Mouse (Mus musculus) testis, postnatal 10 days (tissue): ENCODE data around the gene H2-M10.2.
A peak's percentile ranks its signal among the peaks of the same experiment; 100 is the strongest.

Source experiments
- DNase-seq: peaks from one replicate; pipeline ENCODE4 v3.0.0; 2021; ENCODE audit warnings: low spot score

The H2-M10.2 gene

DNA sequence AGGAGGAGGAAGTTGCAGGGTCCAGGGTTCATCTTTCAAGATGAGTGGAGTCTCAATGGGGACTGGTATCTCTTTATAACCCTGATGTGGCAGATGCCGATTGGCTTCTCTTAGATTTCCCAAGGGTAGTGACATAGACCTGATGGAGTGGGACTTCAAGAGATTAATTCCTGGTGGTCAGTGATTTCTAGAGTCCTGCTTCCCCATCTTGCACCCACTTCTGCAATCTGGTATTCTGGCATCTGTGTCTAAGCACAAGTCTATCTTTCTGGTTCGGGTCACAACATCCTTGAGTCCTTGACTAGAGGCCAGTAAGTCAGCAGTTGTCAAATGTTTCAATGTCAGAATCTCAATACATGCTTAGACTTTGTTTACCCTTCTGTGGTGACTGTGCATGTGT is at the start of gene H2-M10.2:
H2-M10.2 (minus strand) TSS at position 101 of the 400 bp plus-strand sequence.
- no peak for DNase-seq

DNA sequence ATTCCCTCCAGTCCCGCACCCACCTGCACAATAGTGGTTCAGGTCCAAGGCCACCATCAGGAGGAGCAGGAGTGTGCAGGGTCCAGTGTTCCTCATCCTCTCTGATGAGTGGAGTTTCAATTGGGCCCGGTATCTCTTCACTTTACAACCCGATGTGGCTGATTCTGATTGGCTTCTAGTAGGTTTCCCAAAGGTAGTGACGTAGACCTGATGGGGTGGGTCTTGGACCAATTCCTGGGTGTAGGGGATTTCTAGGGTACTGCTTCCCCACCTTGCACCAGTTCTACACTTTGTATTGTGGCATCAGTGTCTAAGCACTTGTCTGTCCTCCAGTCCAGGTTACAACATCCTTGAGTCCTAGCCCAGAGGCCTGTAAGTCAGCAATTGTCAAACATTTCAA is 39.8 kb upstream of the H2-M10.2 start, which contains the start of gene H2-M10.1:
H2-M10.1 (minus strand) TSS at position 101 of the 400 bp plus-strand sequence.
- DNase-seq: no peak

DNA sequence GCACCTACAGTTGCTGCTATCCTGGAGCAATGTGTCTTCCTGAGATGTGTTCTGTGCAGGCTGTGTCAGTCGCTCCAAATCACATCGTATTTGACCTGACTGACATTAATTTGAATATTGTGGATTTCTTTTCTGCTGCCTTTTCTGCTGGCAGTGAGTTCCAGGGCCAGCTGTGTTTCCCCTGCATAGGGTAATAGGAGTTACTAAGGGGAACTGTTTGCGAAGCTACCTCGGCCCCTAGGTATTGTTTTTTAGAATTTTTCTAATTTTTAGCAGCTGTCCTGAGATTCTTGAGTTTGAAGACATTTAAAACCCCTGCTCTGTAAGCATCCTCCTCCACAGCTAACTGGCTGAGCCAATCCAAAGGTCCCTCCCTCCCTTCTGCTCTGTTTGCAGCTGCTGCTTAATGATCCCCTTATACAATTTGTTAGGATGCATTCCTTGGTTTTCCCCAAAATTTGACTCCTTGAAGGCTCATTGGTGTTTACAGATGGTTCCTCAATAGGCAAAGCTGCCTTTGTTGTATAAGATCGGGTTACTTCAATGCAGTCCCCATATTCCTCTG is 29.5 kb upstream of the H2-M10.2 start:
- DNase-seq: no peak

DNA sequence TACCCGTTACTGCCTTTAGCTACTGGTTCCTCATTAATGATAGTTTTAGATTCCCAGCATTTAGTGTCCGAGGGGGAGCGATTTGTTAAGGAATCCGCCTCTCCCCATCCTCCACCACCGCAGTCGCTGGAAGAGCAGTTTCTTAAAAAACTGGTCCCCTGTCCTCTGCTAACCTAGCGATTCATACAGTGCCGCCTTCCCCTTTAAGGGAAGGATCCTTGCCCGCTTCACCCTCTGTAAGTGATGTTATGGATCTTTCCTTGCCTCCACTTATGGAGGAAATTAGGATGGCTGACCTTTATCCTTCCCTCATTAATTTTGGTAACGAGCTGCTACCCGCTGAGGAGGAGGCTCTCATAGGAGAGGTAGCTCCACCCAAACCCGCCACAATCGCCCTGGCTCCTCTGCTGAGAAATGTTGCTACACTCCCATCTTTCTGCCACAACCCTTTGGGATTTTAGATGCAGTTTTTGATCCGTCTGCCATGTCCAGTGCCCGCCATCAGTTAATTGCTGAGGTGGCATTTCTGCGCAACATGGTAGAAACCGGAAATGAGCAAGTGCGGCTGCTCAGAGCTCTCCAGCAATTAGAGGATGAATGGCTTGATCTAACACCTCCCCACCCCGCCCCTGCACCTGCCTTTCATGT is 28.9 kb upstream of the H2-M10.2 start:
- DNase-seq: peak; percentile 40

DNA sequence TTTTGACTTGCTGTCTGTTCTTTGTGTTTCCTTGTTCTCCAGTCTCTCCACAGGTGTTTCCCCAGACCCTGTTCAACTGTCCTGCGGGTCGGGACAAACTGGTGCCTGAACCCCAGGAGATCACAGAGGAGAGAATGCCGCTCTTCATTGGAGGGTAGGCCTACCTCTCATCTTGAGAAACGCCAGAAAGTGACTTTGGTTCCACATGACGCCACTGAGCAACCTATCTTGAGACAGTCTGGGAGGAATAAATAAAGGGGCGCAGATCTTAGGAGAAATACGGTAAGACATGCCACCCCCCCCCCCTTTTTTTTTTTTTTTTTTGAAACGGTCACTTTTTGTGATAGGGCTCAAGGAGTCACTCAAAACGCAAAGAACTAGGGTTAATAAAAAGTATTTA is 28.2 kb upstream of the H2-M10.2 start:
- DNase-seq: no peak

DNA sequence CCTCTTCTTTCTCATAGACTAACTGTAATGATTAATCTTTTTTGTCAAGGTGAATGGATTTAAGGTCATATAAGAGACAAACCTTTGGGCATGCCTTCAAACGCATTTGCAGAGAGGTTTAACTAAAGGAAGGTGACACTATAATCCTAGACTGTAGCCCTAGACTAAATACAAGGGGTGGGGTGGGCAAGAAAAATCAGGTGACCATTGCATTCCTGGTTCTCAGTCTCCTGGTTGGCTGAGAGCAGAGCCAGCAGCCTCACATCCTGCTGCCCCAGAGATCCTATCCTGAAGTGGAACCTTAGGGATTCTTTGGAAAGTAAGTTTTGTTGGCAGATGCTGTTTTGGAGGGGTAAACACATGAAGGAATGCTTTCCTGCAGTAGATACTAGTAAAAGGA is 23.0 kb upstream of the H2-M10.2 start:
- DNase-seq: no peak

DNA sequence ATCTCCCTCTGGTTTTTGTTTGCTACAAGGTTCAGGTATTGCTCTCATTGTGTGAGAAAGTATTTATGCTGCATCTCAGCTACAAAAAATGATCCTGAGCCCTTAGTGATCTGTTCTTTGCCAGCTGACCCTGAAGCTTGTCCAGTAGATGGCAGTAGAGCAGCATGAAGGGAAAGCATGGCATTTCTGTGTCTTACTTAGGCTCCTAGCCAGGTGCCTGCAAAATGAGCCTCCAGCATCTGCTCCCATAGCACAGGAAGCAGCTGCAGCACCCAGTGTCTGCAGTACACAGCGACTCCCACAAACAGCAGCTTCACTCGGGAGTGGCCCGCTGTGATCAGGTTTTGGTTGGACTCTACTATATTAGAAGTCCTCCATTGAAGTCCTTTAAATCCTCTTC is 22.6 kb upstream of the H2-M10.2 start:
- peak; percentile 71 for DNase-seq

DNA sequence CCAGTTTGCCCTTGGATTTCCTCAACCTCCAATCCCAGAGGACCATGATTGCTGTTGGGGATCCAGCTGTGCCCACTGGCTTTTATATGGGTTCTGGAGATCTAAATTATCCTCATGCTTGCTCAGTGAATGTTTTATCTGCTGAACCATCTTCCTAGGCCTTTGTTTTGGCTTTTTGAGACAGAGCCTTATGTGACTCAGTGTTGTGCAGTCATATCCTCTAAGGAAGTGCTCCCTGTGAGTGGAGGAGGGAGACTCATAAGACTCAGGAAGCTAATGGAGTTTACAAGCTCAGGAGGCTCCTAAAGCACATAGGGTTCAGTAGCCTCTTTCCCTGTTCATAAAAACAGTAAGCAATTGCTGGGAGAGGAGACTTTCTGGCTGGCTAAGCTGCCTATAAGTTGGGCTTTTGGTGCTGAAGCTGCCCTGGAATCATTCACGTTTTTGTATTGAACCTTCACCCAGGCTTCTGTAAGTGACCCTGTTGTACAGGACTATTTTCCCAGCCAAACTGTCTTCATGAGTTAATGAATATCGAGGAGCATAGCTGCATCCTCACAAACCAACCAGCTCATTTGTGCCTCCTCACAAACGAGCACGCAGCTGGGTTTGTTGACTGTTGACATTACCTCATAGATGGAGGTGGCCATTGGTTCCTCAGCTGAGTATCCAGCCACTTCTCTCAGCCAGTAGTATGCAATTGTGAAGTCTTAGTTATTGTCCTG is 4.6 kb downstream of the H2-M10.2 start:
- peak; percentile 7 for DNase-seq

DNA sequence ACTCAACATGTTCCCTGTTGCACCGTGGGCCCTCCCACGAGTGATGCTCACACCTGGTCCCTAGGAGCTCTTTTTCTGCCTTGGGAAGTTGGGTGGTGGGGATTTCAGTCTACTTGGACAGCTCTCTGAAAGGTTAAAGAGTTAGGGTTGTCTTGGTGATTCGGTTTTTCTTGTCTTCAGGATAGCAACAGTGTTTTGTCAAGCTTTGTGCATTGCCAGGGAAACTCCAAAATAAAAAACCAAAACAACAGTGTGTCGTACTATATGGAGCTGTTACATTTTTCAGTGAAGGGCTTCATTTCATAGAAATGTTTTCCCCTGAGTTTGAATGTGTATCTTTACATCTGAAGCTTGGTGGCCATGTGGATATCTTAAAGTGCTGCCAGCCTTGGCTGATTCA is 11.5 kb downstream of the H2-M10.2 start:
- DNase-seq: no peak

DNA sequence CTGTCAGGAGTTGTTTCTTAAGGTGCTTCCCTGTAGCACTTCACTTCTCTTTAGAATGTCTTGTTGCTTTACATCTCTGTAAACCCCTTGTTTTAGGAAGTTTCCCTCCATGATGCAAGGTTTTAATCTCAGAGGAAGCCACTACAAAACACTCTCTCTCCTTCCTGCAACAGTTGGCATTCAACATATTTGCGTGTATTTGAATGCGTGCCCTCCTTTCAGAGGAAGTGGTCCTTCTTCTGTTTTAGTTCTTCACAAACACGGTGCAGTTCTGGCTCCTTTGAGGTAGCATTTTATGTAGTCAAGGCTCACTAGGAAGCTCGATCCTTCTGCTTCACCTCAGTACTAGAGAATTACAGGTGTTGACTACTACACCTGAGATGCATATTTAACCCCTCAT is 12.5 kb downstream of the H2-M10.2 start:
- no peak for DNase-seq

DNA sequence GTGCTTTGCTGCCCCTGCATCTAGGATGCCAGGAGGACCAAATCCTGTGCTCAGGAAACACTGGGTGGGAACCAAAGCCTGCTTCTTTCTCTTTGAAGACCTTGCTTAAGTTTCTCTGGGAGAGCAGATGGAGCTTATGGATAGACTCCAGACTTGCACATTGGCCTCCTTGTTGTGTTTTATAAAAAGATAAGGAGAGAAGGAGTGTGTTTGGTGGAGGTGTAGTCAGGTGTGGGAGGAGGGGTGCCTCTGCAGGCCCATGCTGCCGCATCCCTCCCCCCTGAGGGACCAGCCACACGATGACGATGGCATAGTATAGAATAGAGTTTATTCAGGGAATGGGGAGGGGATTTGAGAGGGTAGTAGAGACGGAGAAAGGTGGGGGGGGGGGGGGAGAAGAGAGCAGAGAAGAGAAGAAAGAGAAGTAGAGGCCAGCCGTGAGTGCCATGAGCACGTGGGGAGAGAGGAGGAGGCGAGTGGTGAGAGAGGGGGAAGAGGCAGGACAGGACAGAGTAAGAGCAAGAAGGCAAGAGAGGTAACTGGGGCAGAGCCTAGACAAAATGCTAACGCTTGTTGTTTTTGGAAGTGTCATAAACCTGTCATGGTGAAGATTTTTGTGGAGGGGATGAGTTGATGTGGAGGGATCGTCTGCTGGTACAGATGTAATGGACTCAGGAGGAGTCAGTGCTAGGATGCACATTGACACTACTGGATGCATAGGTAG is 13.5 kb downstream of the H2-M10.2 start:
- DNase-seq: no peak

DNA sequence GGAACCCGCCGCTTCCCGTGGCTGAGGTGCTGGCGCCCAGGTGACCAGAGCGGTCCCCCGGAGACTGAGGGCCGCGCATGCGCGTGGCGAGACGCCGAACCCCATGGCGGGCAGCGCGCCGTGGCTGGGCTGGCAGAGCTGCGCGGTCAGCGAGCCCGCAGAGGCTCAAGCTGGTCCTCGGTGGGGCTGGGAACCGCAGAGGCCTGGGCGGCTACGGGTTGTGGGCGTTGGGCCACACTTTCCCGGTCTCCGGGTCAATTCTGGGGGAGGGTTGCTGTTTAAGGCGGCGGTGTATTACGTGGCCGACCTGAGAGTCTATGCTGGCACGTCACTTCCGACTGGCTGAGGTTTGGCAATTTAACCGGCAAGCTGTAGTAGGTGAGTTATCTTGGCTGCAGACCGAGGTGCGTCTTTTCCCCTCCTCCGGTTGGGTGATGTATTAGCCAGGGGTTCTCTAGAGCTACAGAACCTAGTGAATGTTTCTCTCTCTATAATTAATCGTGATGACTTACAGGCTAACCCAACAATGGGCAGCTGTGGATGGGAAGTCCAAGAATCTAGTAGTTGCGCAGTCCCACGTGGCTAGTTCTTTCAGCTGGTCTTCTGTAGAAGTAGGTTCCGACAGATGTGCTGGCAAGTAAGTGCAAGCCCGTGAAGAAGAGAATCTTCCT is 14.6 kb downstream of the H2-M10.2 start, which contains the start of gene Trim39:
Trim39 (minus strand) TSS at position 662 of the 671 bp plus-strand sequence.
- DNase-seq: no peak

DNA sequence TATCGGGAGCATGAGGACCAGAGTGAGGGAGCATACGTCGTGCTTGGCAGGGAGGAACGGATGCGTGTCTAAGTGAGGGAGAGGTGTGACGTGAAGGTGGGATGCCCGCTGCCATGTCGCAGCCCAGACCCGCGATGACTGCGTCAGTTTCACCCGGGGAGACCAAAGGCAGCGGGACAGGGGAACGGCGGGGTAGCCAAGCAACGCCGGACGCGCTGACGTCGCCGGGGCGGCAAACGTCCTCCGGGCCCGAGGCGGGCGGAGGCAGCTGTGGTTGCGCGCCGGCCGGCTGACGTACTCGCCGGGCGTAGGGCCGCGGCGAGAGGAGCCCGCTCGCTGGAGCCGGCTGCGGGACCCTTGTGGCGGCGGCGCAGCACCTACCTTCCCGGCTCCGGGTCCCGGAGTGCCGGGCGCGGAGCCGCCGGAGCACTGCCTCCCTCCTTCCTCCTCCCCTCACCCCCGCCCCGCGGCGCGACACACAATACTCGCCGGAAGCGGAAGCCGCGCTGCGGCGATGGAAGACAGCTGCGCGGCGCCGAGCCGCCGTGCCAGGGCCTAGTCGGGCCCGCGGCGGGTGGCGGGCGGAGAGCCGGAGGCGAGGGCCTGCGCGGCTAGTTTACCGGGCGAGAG is 15.2 kb downstream of the H2-M10.2 start:
- DNase-seq: peak; percentile 91

DNA sequence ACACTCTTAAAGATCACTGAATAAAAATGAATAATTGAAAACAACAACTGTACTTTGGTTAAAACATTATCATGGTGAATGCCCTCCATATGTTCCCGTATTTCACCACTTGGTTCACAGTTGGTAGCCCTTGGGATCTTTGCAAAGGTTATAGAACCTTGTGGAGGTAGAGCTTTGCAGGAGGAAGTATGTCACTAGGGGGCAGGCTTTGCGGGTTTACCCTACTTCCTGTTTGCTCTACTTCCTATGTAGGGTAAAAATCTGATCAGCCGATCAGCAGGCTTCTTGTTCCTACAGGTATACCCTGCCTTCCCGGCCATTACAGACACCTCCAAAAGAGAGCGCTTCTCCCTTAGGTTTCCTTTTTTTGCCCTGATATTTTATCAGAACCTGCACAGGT is 20.5 kb downstream of the H2-M10.2 start:
- DNase-seq: no peak

DNA sequence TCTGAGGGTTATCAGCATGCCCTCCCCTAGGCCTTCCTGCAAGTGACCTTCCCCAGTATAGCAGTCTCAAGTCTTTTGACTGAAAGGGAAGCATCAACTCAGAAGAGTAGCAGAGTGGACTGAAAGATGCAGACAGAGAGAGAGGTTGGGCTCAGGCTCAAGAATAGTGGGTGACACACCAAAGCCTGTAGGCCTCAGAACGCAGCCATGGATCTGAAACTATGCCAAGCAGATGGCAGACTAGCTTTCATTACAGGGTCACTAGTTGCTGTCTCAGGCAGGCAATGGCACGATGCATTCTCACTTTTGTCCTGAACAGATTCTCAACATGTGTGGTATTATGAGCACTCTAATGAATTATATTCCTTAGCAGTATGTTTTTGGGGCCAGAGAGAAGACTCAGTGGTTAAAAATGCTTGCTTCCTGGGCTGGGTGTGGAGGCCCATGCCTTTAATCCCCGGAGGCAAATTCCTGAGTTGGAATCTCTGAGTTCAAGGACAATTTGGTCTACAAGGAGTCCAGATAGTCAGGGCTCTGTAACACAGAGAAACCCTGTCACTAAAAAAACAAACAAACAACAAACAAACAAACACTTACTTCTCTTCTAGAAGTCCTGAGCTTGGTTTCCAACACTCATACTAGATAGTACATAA is 21.9 kb downstream of the H2-M10.2 start:
- DNase-seq: no peak

DNA sequence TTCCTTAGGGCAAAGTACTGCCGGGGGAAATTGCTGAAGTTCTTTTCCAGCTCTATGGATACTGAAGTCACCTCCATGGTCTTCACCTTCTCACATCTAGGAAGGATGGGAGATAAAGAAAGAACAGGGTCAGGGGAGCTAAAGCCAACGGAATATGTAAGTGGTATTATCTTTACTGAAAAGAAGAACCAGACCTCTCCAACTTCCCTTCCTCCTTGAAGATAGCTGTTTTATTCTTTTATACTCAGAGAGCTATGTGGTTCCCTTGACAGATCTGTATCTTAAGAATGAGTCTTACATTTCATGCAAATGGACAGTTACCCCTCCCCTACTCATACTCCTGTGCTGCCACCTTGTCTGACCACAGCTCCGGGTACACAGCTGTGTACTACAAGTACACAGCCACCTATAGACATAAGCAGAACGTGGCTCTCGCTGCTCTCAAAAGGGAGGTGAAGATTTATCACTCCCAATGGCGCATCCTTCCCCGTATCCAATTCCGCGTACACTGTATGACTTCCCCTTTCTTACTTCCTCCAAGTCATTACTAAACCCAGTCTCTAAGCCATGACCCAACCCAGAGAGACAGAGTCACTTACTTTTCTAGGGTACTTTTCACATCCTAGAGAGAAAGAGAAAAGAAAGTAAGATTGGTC is 24.7 kb downstream of the H2-M10.2 start:
- no peak for DNase-seq

DNA sequence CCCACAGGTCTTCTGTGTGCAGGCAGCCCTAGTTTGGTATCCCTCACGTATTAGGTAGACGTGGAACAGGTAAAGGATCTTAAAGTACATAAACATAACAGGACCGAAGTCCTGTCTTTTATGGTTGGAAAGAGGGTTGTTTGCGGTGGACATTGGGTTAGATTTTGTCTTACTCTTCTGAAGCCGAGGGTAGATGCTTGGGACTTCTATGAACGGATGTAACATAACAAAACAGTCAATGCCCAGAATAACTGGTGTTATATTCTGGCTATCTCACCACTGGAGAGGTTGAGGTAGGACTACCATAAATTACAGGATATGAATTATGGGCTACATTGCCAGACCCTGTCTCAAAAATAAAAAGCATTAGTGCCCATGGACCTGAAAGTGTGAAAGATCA is 28.3 kb downstream of the H2-M10.2 start, which contains the start of gene Rpp21:
Rpp21 (minus strand) TSS at position 101 of the 400 bp plus-strand sequence.
- DNase-seq: no peak

DNA sequence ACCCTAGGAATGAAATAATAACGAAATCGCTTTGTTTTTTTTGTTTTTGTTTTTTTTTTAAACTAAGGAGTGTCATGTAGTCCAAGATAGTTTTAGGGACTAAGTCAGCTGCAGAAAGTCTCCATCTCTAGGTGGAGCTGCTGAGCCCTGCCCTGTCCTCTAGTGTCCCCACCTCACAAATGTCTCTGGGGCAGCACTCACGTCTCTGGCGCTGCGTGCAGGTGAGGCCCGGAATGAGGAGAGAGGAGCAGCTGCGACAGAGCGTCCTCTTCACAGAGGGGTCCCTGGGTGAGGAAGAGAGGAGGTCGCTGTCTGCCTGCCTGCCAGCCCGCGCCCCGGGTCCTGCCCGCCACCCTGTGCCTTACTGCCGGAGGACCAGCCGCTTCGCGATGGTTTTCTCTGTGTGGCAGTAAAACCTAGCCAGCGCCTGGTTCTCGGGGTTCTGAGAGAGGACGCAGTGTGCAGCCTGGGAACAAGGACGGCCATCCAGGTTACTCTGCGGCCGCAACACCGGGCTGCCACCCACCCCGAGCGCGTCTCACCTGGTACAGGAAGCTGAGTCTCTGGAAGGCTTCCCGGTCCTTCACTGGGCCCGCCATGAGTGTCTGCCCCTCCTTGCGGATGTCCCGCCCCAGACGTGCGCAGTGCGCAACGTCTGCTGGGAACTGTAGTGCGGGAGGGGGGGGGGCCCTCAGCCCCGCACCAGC is 28.9 kb downstream of the H2-M10.2 start:
- DNase-seq: peak; percentile 78

DNA sequence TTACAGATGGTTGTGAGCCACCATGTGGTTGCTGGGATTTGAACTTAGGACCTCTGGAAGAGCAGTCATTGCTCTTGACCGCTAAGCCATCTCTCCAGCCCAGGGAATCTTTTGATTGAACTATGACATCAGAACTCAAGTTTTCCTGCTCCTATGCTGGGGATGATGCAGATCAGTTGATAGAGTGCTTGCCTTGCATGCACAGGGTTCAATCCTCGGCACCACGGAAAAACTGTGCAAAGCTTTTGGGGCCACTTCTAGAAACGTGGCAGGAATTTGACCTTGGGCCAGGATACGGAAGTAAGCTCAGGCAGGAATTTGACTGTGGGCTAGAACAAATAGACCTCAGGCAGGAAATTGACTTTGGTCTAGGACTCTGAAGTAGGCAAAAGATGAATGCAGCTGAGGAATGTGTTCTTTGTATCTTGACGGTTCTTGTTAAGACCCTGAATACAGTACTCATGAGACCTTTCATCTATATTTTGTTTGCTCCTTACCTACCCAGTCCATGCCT is 33.1 kb downstream of the H2-M10.2 start:
- no peak for DNase-seq
